ENCODE assay signal across 19 mouse cellular contexts in genomic region chr17:35900636-35901035, GRCm38 (mm10). TPM values are rescaled to one million over a fixed set of nuclear protein-coding genes. Genes with fewer than 3 reads are reported as not detected.
DNase-seq lines count a peak whose midpoint lies in the region; ATAC-seq lines count a peak whose summit lies in the region.
"Had no signal": no experiment of that assay in that cellular context is flagged by ENCODE, and none has a peak within 500 bp of the region (broad histone marks: within the 10 kb centered on the region; RNA-seq: fewer than 3 reads in every experiment).

No protein-coding gene starts in this region.

- no peak for ATAC-seq in heart, embryonic 12.5 days (ENCODE audit: insufficient number of reproducible peaks, low FRiP score)
- no peak for ATAC-seq in liver, embryonic 11.5 days (replicated peaks; ENCODE audit: low FRiP score)
- ATAC-seq in midbrain, embryonic 15.5 days (replicated peaks), result no peak
- ATAC-seq: forebrain, embryonic 15.5 days; hindbrain, embryonic 16.5 days; intestine, embryonic 15.5 days had no signal

- H3K4me2 ChIP-seq in heart, embryonic 12.5 days, result no peak overlapping the region
- H3K4me2 ChIP-seq in liver, embryonic 11.5 days, result no peak overlapping the region
- no peak overlapping the region for H3K4me2 ChIP-seq in midbrain, embryonic 15.5 days
- H3K4me2 ChIP-seq: embryonic facial prominence, embryonic 13.5 days; forebrain, embryonic 12.5 days; forebrain, embryonic 15.5 days; hindbrain, embryonic 13.5 days; intestine, embryonic 15.5 days had no signal

- WGBS in heart, embryonic 12.5 days, result 86% methylated on average over 3 of the region's 3 CpGs
- whole genome bisulfite sequencing in liver, embryonic 11.5 days, result 44% methylated on average over 3 of the region's 3 CpGs
- WGBS in midbrain, embryonic 15.5 days, result 96% methylated on average over 3 of the region's 3 CpGs
- 94% methylated on average over 3 of the region's 3 CpGs for WGBS in hindbrain, embryonic 10.5 days

- peaks cover 26% of the 10 kb centered on the region for H3K4me1 ChIP-seq in heart, embryonic 12.5 days (replicated peaks)
- H3K4me1 ChIP-seq in liver, embryonic 11.5 days (replicated peaks; ENCODE audit: control insufficient read depth, insufficient read depth, low read length), result peaks cover 24% of the 10 kb centered on the region
- peaks cover 18% of the 10 kb centered on the region for H3K4me1 ChIP-seq in midbrain, embryonic 15.5 days
- H3K4me1 ChIP-seq in hindbrain, embryonic 10.5 days (replicated peaks), result peaks cover 27% of the 10 kb centered on the region

- DNase-seq in heart, adult 18-20 months, result no peak
- DNase-seq in liver, embryonic 11.5 days (ENCODE audit: low spot score), result no peak
- no peak for DNase-seq in liver
- peak; percentile 35 for DNase-seq in brain, adult 2 months (ENCODE audit: low read depth, low spot score)
- no peak for DNase-seq in hindbrain, embryonic 10.5 days (ENCODE audit: low spot score)
- DNase-seq: adrenal gland, adult 8-10 months; adrenal gland, postnatal 25 days; cerebellum, adult 18-20 months; cerebellum, postnatal 14 days; gastrocnemius, postnatal 25 days had no signal

- peaks cover 42% of the 10 kb centered on the region for H3K36me3 ChIP-seq in heart, embryonic 12.5 days
- H3K36me3 ChIP-seq in liver, embryonic 11.5 days (ENCODE audit: control insufficient read depth, insufficient read depth, low read length), result peaks cover 20% of the 10 kb centered on the region
- H3K36me3 ChIP-seq in midbrain, embryonic 15.5 days (replicated peaks), result peaks cover 55% of the 10 kb centered on the region
- peaks cover 82% of the 10 kb centered on the region for H3K36me3 ChIP-seq in hindbrain, embryonic 10.5 days

- H3K9ac ChIP-seq in heart, embryonic 12.5 days, result peak overlapping the region; percentile 11; the same call in 1 of the 2 replicates
- H3K9ac ChIP-seq in liver, embryonic 11.5 days (ENCODE audit: low read depth, low read length), result no peak overlapping the region
- no peak overlapping the region for H3K9ac ChIP-seq in midbrain, embryonic 15.5 days
- H3K9ac ChIP-seq: forebrain, embryonic 12.5 days; forebrain, embryonic 15.5 days; intestine, embryonic 15.5 days had no signal

- H3K27me3 ChIP-seq in heart, embryonic 12.5 days (replicated peaks), result no peaks in the 10 kb centered on the region
- H3K27me3 ChIP-seq in liver, embryonic 11.5 days (replicated peaks; ENCODE audit: control insufficient read depth, insufficient read depth, low read length), result no peaks in the 10 kb centered on the region
- H3K27me3 ChIP-seq in midbrain, embryonic 15.5 days (replicated peaks), result no peaks in the 10 kb centered on the region
- H3K27me3 ChIP-seq in hindbrain, embryonic 10.5 days (ENCODE audit: insufficient read depth, poor library complexity, severe bottlenecking), result no peaks in the 10 kb centered on the region
- H3K27me3 ChIP-seq: embryonic facial prominence, embryonic 13.5 days; forebrain, embryonic 12.5 days; forebrain, embryonic 15.5 days; hindbrain, embryonic 13.5 days; intestine, embryonic 15.5 days had no signal

- no peaks in the 10 kb centered on the region for H3K9me3 ChIP-seq in heart, embryonic 12.5 days (replicated peaks)
- no peaks in the 10 kb centered on the region for H3K9me3 ChIP-seq in liver, embryonic 11.5 days (ENCODE audit: control insufficient read depth, low read length)
- H3K9me3 ChIP-seq in midbrain, embryonic 15.5 days, result no peaks in the 10 kb centered on the region
- no peaks in the 10 kb centered on the region for H3K9me3 ChIP-seq in hindbrain, embryonic 10.5 days
- H3K9me3 ChIP-seq: embryonic facial prominence, embryonic 13.5 days; forebrain, embryonic 12.5 days; forebrain, embryonic 15.5 days; hindbrain, embryonic 13.5 days; intestine, embryonic 15.5 days had no signal

- no peak overlapping the region for H3K27ac ChIP-seq in heart, embryonic 12.5 days (ENCODE audit: poor library complexity, severe bottlenecking)
- 0 out of 2 replicates have a peak overlapping the region, but pooled peaks have one; percentile 8 for H3K27ac ChIP-seq in liver, embryonic 11.5 days (ENCODE audit: low read depth, low read length)
- H3K27ac ChIP-seq in midbrain, embryonic 15.5 days, result no peak overlapping the region
- H3K27ac ChIP-seq in hindbrain, embryonic 10.5 days, result no peak overlapping the region
- H3K27ac ChIP-seq: embryonic facial prominence, embryonic 13.5 days; forebrain, embryonic 12.5 days; forebrain, embryonic 15.5 days; hindbrain, embryonic 13.5 days; intestine, embryonic 15.5 days had no signal

- no peak overlapping the region for H3K4me3 ChIP-seq in heart, embryonic 12.5 days
- no peak overlapping the region for H3K4me3 ChIP-seq in liver, embryonic 11.5 days (ENCODE audit: low read depth, low read length)
- H3K4me3 ChIP-seq in midbrain, embryonic 15.5 days, result no peak overlapping the region
- H3K4me3 ChIP-seq in hindbrain, embryonic 10.5 days, result no peak overlapping the region
- H3K4me3 ChIP-seq: embryonic facial prominence, embryonic 13.5 days; erythroblast, embryonic 14.5 days; forebrain, embryonic 12.5 days; forebrain, embryonic 15.5 days; hindbrain, embryonic 13.5 days; intestine, embryonic 15.5 days had no signal

RNA-seq across cellular contexts. Expression of gene 2310061I04Rik, which starts 3.4 kb away (rescaled TPM):
- 25.6 and 26.2 TPM in 2 replicates for polyA plus RNA-seq in heart, embryonic 12.5 days (2016; fragmentation: Nextera tagmentation; extraction: Ambion mirVana)
- 100 to 1,000 TPM; 101 to 105 TPM for total RNA-seq in heart, adult 18-20 months (2021)
- polyA plus RNA-seq in liver, embryonic 11.5 days (2014; fragmentation: Nextera tagmentation; extraction: Ambion mirVana), result 33.7 and 34.0 TPM in 2 replicates
- 68.2 and 72.8 TPM in 2 replicates for polyA plus RNA-seq in midbrain, embryonic 15.5 days (2015; fragmentation: Nextera tagmentation; extraction: Ambion mirVana)
- 27.7 and 29.7 TPM in 2 replicates for polyA plus RNA-seq in hindbrain, embryonic 10.5 days (2016; fragmentation: Nextera tagmentation; extraction: Ambion mirVana)

RNA-seq across cellular contexts. Expression of gene Atat1, which starts 9.2 kb away (rescaled TPM):
- polyA plus RNA-seq in heart, embryonic 12.5 days (2016; fragmentation: Nextera tagmentation; extraction: Ambion mirVana), result 56.0 and 56.4 TPM in 2 replicates
- 1 to 10 TPM; 5.9 to 6.5 TPM for total RNA-seq in heart, adult 18-20 months (2021)
- 39.5 and 40.0 TPM in 2 replicates for polyA plus RNA-seq in liver, embryonic 11.5 days (2014; fragmentation: Nextera tagmentation; extraction: Ambion mirVana)
- polyA plus RNA-seq in midbrain, embryonic 15.5 days (2015; fragmentation: Nextera tagmentation; extraction: Ambion mirVana), result 482 and 507 TPM in 2 replicates
- 136 and 227 TPM in 2 replicates for polyA plus RNA-seq in hindbrain, embryonic 10.5 days (2016; fragmentation: Nextera tagmentation; extraction: Ambion mirVana)

RNA-seq across cellular contexts. Expression of gene Mrps18b, which starts 15.6 kb away (rescaled TPM):
- polyA plus RNA-seq in heart, embryonic 12.5 days (2016; fragmentation: Nextera tagmentation; extraction: Ambion mirVana), result 63.4 and 72.7 TPM in 2 replicates
- 10 to 100 TPM; 52.1 to 64.7 TPM for total RNA-seq in heart, adult 18-20 months (2021)
- 167 and 172 TPM in 2 replicates for polyA plus RNA-seq in liver, embryonic 11.5 days (2014; fragmentation: Nextera tagmentation; extraction: Ambion mirVana)
- polyA plus RNA-seq in midbrain, embryonic 15.5 days (2015; fragmentation: Nextera tagmentation; extraction: Ambion mirVana), result 49.3 and 54.2 TPM in 2 replicates
- polyA plus RNA-seq in hindbrain, embryonic 10.5 days (2016; fragmentation: Nextera tagmentation; extraction: Ambion mirVana), result 75.7 and 88.1 TPM in 2 replicates

RNA-seq across cellular contexts. Expression of gene Ppp1r10, which starts 15.6 kb away (rescaled TPM):
- 35.8 and 39.6 TPM in 2 replicates for polyA plus RNA-seq in heart, embryonic 12.5 days (2016; fragmentation: Nextera tagmentation; extraction: Ambion mirVana)
- 10 to 100 TPM; 22.4 to 28.8 TPM for total RNA-seq in heart, adult 18-20 months (2021)
- polyA plus RNA-seq in liver, embryonic 11.5 days (2014; fragmentation: Nextera tagmentation; extraction: Ambion mirVana), result 35.4 and 39.7 TPM in 2 replicates
- 47.1 and 47.8 TPM in 2 replicates for polyA plus RNA-seq in midbrain, embryonic 15.5 days (2015; fragmentation: Nextera tagmentation; extraction: Ambion mirVana)
- polyA plus RNA-seq in hindbrain, embryonic 10.5 days (2016; fragmentation: Nextera tagmentation; extraction: Ambion mirVana), result 59.9 and 64.5 TPM in 2 replicates

RNA-seq across cellular contexts. Expression of gene Dhx16, which starts 21.0 kb away (rescaled TPM):
- polyA plus RNA-seq in heart, embryonic 12.5 days (2016; fragmentation: Nextera tagmentation; extraction: Ambion mirVana), result 22.4 and 26.6 TPM in 2 replicates
- 10 to 100 TPM; 18.3 to 20.4 TPM for total RNA-seq in heart, adult 18-20 months (2021)
- 69.1 and 70.4 TPM in 2 replicates for polyA plus RNA-seq in liver, embryonic 11.5 days (2014; fragmentation: Nextera tagmentation; extraction: Ambion mirVana)
- 36.3 and 40.4 TPM in 2 replicates for polyA plus RNA-seq in midbrain, embryonic 15.5 days (2015; fragmentation: Nextera tagmentation; extraction: Ambion mirVana)
- polyA plus RNA-seq in hindbrain, embryonic 10.5 days (2016; fragmentation: Nextera tagmentation; extraction: Ambion mirVana), result 53.0 and 58.9 TPM in 2 replicates
